Mouse (Mus musculus) urinary bladder, postnatal 25 days (tissue): ENCODE results near the gene Lzic.

ENCODE experiments used
- DNase-seq: peaks from one replicate; pipeline ENCODE4 v3.0.0; 2022; ENCODE audit warnings: low spot score

The Lzic gene

DNA sequence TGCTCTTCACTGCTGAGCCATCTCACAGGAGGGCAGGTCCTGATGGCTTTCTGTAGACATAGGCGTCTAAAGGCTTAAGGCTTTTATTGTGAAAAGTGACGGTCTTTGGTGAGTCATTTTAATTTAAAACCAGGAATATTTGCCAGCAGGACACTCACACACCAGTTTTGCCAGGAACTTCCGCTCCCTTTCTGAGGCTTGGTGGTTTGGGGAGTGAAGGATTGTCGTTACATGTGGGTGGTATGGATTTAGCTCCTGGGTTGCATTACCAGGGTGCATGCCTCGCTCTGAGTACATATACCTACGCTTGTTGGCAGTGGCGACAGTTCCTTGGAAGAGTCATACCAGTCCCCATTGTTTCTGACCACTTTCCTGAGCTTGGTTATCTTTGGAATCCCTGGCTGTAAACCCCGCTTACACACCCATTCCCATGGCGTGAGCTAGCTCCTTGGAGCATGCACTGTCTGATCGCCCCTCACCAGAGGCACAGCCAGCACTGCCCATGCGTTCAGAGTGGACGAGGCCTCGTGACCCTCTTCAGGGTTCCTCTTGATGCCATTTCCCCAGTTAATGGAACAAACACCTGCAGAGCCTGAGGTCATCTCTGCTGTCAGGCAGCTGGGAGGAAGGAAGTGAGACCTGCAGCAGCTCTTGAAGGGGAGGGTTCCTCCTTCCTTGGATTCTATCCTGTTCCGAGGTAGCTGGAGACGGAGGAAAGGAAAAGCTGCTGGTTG, 42.8 kb downstream of the Lzic start:
- DNase-seq: no peak

- DNase-seq: no peak
Measured at GRCm38 (mm10) chr4:149529691-149530090, 44.7 kb downstream of the Lzic start.

GRCm38 (mm10) chr4:149539441-149539840, 54.4 kb downstream of the Lzic start:
- peak; percentile 48 for DNase-seq

DNA sequence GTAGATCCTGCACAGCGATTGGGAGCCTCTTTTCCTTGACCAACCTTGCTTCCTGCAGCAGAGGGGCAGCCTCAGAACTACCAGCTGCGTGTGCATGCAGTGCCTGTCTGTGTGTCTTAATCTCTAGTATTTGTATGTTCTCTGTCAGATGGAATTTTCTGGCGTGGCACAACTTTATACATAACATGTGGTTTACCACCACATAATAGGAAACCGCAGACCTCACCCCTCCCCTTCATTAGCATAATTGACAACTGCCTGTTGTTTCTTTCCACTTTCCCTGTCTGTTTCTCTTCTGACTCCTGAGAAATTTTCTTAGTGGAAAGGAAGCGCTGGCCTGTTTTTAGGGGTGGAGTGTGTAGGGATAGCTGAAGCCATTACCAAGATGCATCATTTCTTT, 56.9 kb downstream of the Lzic start:
- DNase-seq: no peak

DNA sequence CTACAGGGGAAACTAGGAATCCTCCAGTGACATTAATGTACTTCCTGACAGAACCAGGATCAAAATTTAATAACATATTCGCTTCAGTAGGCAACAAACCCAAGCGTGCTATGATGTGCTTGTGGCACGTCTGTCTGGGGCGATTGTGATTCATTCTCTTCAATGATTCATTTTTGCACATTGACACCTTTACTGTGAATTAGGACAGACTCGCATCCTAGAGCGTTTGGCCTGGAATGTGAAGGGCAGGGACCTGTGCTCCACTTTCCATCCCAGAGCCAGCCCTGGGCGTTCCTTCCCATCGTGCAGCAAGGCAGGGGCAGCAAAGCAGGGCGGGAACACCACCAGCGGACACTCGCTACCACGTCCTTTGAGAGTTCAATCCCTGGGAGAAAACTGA, 57.4 kb downstream of the Lzic start:
- no peak for DNase-seq

DNA sequence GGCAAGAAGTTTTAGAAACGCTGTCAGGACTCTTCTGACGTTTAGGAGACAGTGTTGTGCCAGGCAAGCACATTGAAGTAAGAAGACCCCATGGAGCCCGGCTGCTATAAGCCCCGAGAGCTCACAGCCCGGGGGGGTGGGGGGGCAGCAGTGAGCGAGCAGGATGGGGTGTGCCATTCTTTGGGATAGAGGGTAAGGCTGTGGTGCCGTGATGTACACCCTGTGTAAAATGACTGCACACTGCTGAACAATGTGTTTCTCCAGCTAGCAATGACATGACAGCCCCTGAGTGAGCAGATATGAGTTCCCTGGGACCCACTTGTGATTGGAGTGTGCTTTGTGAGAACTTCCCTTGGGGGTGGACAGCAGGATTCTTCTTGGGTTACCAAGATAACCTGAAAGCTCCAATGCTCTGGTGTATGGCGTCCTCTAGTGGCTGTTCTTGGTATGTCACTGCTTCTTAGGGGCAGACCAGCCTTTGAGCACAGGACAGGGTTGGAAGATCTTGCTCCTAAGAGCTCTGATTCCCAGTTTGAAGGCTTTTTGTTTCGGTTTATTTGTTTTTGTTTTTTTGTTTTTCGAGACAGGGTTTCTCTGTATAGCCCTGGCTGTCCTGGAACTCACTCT, 58.0 kb downstream of the Lzic start:
- peak; percentile 77 for DNase-seq

GRCm38 (mm10) chr4:149544892-149545291, 59.9 kb downstream of the Lzic start:
- no peak for DNase-seq
